Mouse (Mus musculus): ENCODE results near the gene Hdlbp.

GRCm38 (mm10) chr1:93401191-93402052 lies 77.2 kb downstream of the Hdlbp start:
- TF ChIP-seq TCF3 (IDR thresholded peaks at IDR 0.05; ENCODE audit: insufficient read length, low read depth) (no peak), POLR2A (IDR thresholded peaks at IDR 0.05; ENCODE audit: insufficient read length, low read depth) (no peak), MAX (IDR thresholded peaks at IDR 0.05; ENCODE audit: low read depth) (no peak), POLR2AphosphoS2 (IDR thresholded peaks at IDR 0.05; ENCODE audit: insufficient read length, low read depth) (no peak), USF1 (IDR thresholded peaks at IDR 0.05; ENCODE audit: low read depth) (no peak), CEBPB (IDR thresholded peaks at IDR 0.05; ENCODE audit: insufficient read depth, poor library complexity, severe bottlenecking) (no peak), E2F4 (IDR thresholded peaks at IDR 0.05; ENCODE audit: insufficient read depth) (no peak), TCF12 (IDR thresholded peaks at IDR 0.05; ENCODE audit: insufficient read depth, poor library complexity, severe bottlenecking) (no peak), MYOD1 (IDR thresholded peaks at IDR 0.05; ENCODE audit: control insufficient read depth in 1 of 3, insufficient read length in 2 of 3, low read depth in 2 of 3) (no peak), MYOG (IDR thresholded peaks at IDR 0.05; ENCODE audit: control insufficient read depth in 1 of 3, insufficient read depth in 1 of 3, insufficient read length in 2 of 3, low read depth in 2 of 3) (no peak)
